Mouse (Mus musculus): ENCODE results near the gene Ube2m. TPM values are rescaled to one million over a fixed set of nuclear protein-coding genes. Genes with fewer than 3 reads are reported as not detected.
A peak's percentile ranks its signal among the peaks of the same experiment; 100 is the strongest.

Ube2m gene
- total and polyA plus RNA-seq, 2 experiments = 41.2 to 82.7 TPM

- 39% methylated on average over 13 of the region's 13 CpGs for WGBS
- Histone ChIP-seq H3K36me3 (ENCODE audit: control insufficient read depth, insufficient read depth, low read length) (peaks cover 33% of the 10 kb centered on the region), H3K4me1 (ENCODE audit: control insufficient read depth, insufficient read depth, low read length) (peaks cover 19% of the 10 kb centered on the region), H3K27me3 (ENCODE audit: control insufficient read depth, insufficient read depth, low read length) (no peaks in the 10 kb centered on the region), H3K79me2 (ENCODE audit: control insufficient read depth, insufficient read depth, low read length) (peaks cover 8% of the 10 kb centered on the region; the same call in 1 of the 2 replicates), H3K27ac (replicated peaks; ENCODE audit: insufficient read depth, low read depth, low read length) (peak overlapping the region; percentile 69), H3K4me3 (ENCODE audit: insufficient read depth, low read depth, low read length) (peak overlapping the region; percentile 76), H3K9ac (ENCODE audit: low read depth, low read length) (peak overlapping the region; percentile 87)
- TF ChIP-seq POLR2A (IDR thresholded peaks at IDR 0.05; ENCODE audit: extremely low read depth, insufficient read depth, low read length) (no peak), CTCF (IDR thresholded peaks at IDR 0.05; ENCODE audit: low read depth, low read length) (no peak)
- no peak for DNase-seq (ENCODE audit: extremely low read depth, low read depth, low spot score)
These were observed 4.5 kb downstream of the Ube2m start for GRCm38 (mm10) chr7:13033451-13034147.

GRCm38 (mm10) chr7:13032541-13032940 is 5.5 kb downstream of the Ube2m start:
- Histone ChIP-seq H3K36me3 (ENCODE audit: control insufficient read depth, insufficient read depth, low read length) (peaks cover 43% of the 10 kb centered on the region), H3K4me3 (ENCODE audit: insufficient read depth, low read depth, low read length) (no peak overlapping the region), H3K9ac (ENCODE audit: low read depth, low read length) (no peak overlapping the region), H3K4me1 (ENCODE audit: control insufficient read depth, insufficient read depth, low read length) (peaks cover 19% of the 10 kb centered on the region), H3K27ac (replicated peaks; ENCODE audit: insufficient read depth, low read depth, low read length) (no peak overlapping the region), H3K79me2 (ENCODE audit: control insufficient read depth, insufficient read depth, low read length) (peaks cover 8% of the 10 kb centered on the region; the same call in 1 of the 2 replicates), H3K27me3 (ENCODE audit: control insufficient read depth, insufficient read depth, low read length) (no peaks in the 10 kb centered on the region)
- DNase-seq (ENCODE audit: extremely low read depth, low read depth, low spot score) = no peak
- TF ChIP-seq CTCF (IDR thresholded peaks at IDR 0.05; ENCODE audit: low read depth, low read length) (no peak), POLR2A (IDR thresholded peaks at IDR 0.05; ENCODE audit: extremely low read depth, insufficient read depth, low read length) (no peak)
- 92% methylated on average over 7 of the region's 7 CpGs for WGBS

GRCm38 (mm10) chr7:13031983-13032382 is 6.1 kb downstream of the Ube2m start:
- 84% methylated on average over 2 of the region's 2 CpGs for WGBS
- Histone ChIP-seq H3K36me3 (ENCODE audit: control insufficient read depth, insufficient read depth, low read length) (peaks cover 48% of the 10 kb centered on the region), H3K27me3 (ENCODE audit: control insufficient read depth, insufficient read depth, low read length) (no peaks in the 10 kb centered on the region), H3K4me1 (ENCODE audit: control insufficient read depth, insufficient read depth, low read length) (peaks cover 19% of the 10 kb centered on the region), H3K79me2 (ENCODE audit: control insufficient read depth, insufficient read depth, low read length) (peaks cover 2% of the 10 kb centered on the region; the same call in 1 of the 2 replicates), H3K9ac (ENCODE audit: low read depth, low read length) (no peak overlapping the region), H3K27ac (replicated peaks; ENCODE audit: insufficient read depth, low read depth, low read length) (no peak overlapping the region), H3K4me3 (ENCODE audit: insufficient read depth, low read depth, low read length) (no peak overlapping the region)
- TF ChIP-seq POLR2A (IDR thresholded peaks at IDR 0.05; ENCODE audit: extremely low read depth, insufficient read depth, low read length) (no peak), CTCF (IDR thresholded peaks at IDR 0.05; ENCODE audit: low read depth, low read length) (no peak)
- no peak for DNase-seq (ENCODE audit: extremely low read depth, low read depth, low spot score)

- Histone ChIP-seq H3K27me3 (ENCODE audit: control insufficient read depth, insufficient read depth, low read length) (no peaks in the 10 kb centered on the region), H3K4me3 (ENCODE audit: insufficient read depth, low read depth, low read length) (no peak overlapping the region), H3K4me1 (ENCODE audit: control insufficient read depth, insufficient read depth, low read length) (peaks cover 16% of the 10 kb centered on the region), H3K9ac (ENCODE audit: low read depth, low read length) (no peak overlapping the region), H3K79me2 (ENCODE audit: control insufficient read depth, insufficient read depth, low read length) (no peaks in the 10 kb centered on the region; the same call in 1 of the 2 replicates), H3K27ac (replicated peaks; ENCODE audit: insufficient read depth, low read depth, low read length) (no peak overlapping the region), H3K36me3 (ENCODE audit: control insufficient read depth, insufficient read depth, low read length) (peaks cover 56% of the 10 kb centered on the region)
- no peak for DNase-seq (ENCODE audit: extremely low read depth, low read depth, low spot score)
- no peak for TF ChIP-seq POLR2A (IDR thresholded peaks at IDR 0.05; ENCODE audit: extremely low read depth, insufficient read depth, low read length)
- no peak; the same call in 1 of the 2 replicates for TF ChIP-seq CTCF (IDR thresholded peaks at IDR 0.05; ENCODE audit: low read depth, low read length)
- 64% methylated on average over 5 of the region's 5 CpGs for WGBS
These were observed 7.0 kb downstream of the Ube2m start for GRCm38 (mm10) chr7:13031069-13031468.

- TF ChIP-seq CTCF (IDR thresholded peaks at IDR 0.05; ENCODE audit: low read depth, low read length) (no peak), POLR2A (IDR thresholded peaks at IDR 0.05; ENCODE audit: extremely low read depth, insufficient read depth, low read length) (no peak)
- H3K9ac ChIP-seq (ENCODE audit: low read depth, low read length) = no peak overlapping the region
- no peak for DNase-seq (ENCODE audit: extremely low read depth, low read depth, low spot score)
- no peak overlapping the region for H3K27ac ChIP-seq (replicated peaks; ENCODE audit: insufficient read depth, low read depth, low read length)
- H3K27me3 ChIP-seq (ENCODE audit: control insufficient read depth, insufficient read depth, low read length) = no peaks in the 10 kb centered on the region
- H3K36me3 ChIP-seq (ENCODE audit: control insufficient read depth, insufficient read depth, low read length) = peaks cover 53% of the 10 kb centered on the region
- H3K4me3 ChIP-seq (ENCODE audit: insufficient read depth, low read depth, low read length) = no peak overlapping the region
- peaks cover 13% of the 10 kb centered on the region for H3K79me2 ChIP-seq (ENCODE audit: control insufficient read depth, insufficient read depth, low read length)
- 97% methylated on average over 4 of the region's 4 CpGs for WGBS
- peaks cover 18% of the 10 kb centered on the region for H3K4me1 ChIP-seq (ENCODE audit: control insufficient read depth, insufficient read depth, low read length)
These were observed 9.1 kb downstream of the Ube2m start for GRCm38 (mm10) chr7:13028986-13029385.

- WGBS = 31% methylated on average over 4 of the region's 4 CpGs
- H3K27ac ChIP-seq (replicated peaks; ENCODE audit: insufficient read depth, low read depth, low read length) = no peak overlapping the region
- H3K4me1 ChIP-seq (ENCODE audit: control insufficient read depth, insufficient read depth, low read length) = peaks cover 10% of the 10 kb centered on the region
- TF ChIP-seq CTCF (IDR thresholded peaks at IDR 0.05; ENCODE audit: low read depth, low read length) (no peak), POLR2A (IDR thresholded peaks at IDR 0.05; ENCODE audit: extremely low read depth, insufficient read depth, low read length) (no peak)
- peak overlapping the region; percentile 69 for H3K9ac ChIP-seq (ENCODE audit: low read depth, low read length)
- peaks cover 40% of the 10 kb centered on the region for H3K36me3 ChIP-seq (ENCODE audit: control insufficient read depth, insufficient read depth, low read length)
- H3K4me3 ChIP-seq (ENCODE audit: insufficient read depth, low read depth, low read length) = peak overlapping the region; percentile 61
- DNase-seq (ENCODE audit: extremely low read depth, low read depth, low spot score) = no peak
- peaks cover 13% of the 10 kb centered on the region for H3K79me2 ChIP-seq (ENCODE audit: control insufficient read depth, insufficient read depth, low read length)
- no peaks in the 10 kb centered on the region for H3K27me3 ChIP-seq (ENCODE audit: control insufficient read depth, insufficient read depth, low read length)
These were observed 12.5 kb downstream of the Ube2m start for GRCm38 (mm10) chr7:13025511-13026112.

Data from liver, adult 2 months (tissue).